In the genomic region with DNA sequence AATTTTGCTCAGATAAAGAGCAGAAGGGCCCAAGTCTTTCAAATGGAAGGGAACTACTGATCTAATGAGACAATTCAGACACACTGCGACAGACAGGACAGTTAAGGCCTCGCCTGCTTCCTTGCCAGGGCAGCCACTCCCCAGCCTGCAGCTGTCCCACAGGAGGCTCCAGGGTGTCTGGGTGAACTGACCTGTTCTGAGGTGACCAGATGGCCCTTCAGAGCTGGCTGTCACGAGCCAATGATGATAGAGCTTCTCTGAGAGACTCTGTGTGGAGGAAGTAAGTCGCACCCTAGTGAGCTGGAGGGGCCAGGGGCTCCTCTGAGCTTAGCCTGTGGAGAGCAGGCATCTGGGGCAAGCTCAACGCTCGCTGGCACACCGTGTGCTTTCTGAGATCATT, we compare ENCODE assay signal across 18 mouse cellular contexts.
A peak's percentile ranks its signal among the peaks of the same experiment; 100 is the strongest.
DNase-seq lines count a peak whose midpoint lies in the region; ATAC-seq and TF ChIP-seq lines count a peak whose summit lies in the region.
"Had no signal": no experiment of that assay in that cellular context is flagged by ENCODE, and none has a peak within 500 bp of the region (broad histone marks: within the 10 kb centered on the region; RNA-seq: fewer than 3 reads in every experiment).

No protein-coding gene starts in this region.

- peaks cover 12% of the 10 kb centered on the region; the same call in 1 of the 2 replicates for H3K9me3 ChIP-seq in forebrain, embryonic 10.5 days
- H3K9me3 ChIP-seq in forebrain, embryonic 11.5 days (ENCODE audit: control insufficient read depth, low read length) = peaks cover 4% of the 10 kb centered on the region; the same call in 1 of the 2 replicates
- peaks cover 9% of the 10 kb centered on the region; the same call in 1 of the 2 replicates for H3K9me3 ChIP-seq in midbrain, embryonic 10.5 days (replicated peaks)
- H3K9me3 ChIP-seq in midbrain, postnatal 0 days (ENCODE audit: low read length) = no peaks in the 10 kb centered on the region
- 0 out of 2 replicates have a peak, but pooled peaks cover 4% of the 10 kb centered on the region for H3K9me3 ChIP-seq in limb, embryonic 13.5 days
- H3K9me3 ChIP-seq in neural tube, embryonic 15.5 days (replicated peaks) = no peaks in the 10 kb centered on the region
- H3K9me3 ChIP-seq: liver, embryonic 15.5 days had no signal

- no peak for TF ChIP-seq CTCF in midbrain, postnatal 0 days (IDR thresholded peaks at IDR 0.05)

- H3K27ac ChIP-seq in forebrain, embryonic 10.5 days = peak overlapping the region; percentile 60; the same call in 1 of the 2 replicates
- H3K27ac ChIP-seq in forebrain, embryonic 11.5 days (ENCODE audit: low read depth, low read length) = no peak overlapping the region
- H3K27ac ChIP-seq in midbrain, embryonic 10.5 days (replicated peaks) = 0 out of 2 replicates have a peak overlapping the region, but pooled peaks have one; percentile 28
- H3K27ac ChIP-seq in midbrain, postnatal 0 days (ENCODE audit: low read depth, low read length) = no peak overlapping the region
- H3K27ac ChIP-seq in limb, embryonic 13.5 days = no peak overlapping the region
- H3K27ac ChIP-seq in neural tube, embryonic 15.5 days (replicated peaks) = peak overlapping the region; percentile 46; the same call in 1 of the 2 replicates
- H3K27ac ChIP-seq: heart, embryonic 13.5 days; limb, embryonic 12.5 days; liver, embryonic 15.5 days had no signal

- WGBS in forebrain, embryonic 10.5 days = 48% methylated on average over 7 of the region's 7 CpGs
- WGBS in forebrain, embryonic 11.5 days = 48% methylated on average over 7 of the region's 7 CpGs
- 46% methylated on average over 7 of the region's 7 CpGs for WGBS in midbrain, embryonic 10.5 days
- 37% methylated on average over 7 of the region's 7 CpGs for WGBS in midbrain, postnatal 0 days
- WGBS in limb, embryonic 13.5 days = 14% methylated on average over 7 of the region's 7 CpGs
- WGBS in neural tube, embryonic 15.5 days = 25% methylated on average over 7 of the region's 7 CpGs

- H3K4me2 ChIP-seq in forebrain, embryonic 11.5 days (ENCODE audit: low read depth, low read length, severe bottlenecking) = no peak overlapping the region
- H3K4me2 ChIP-seq in midbrain, postnatal 0 days (ENCODE audit: low read depth, low read length, poor library complexity, severe bottlenecking) = no peak overlapping the region
- no peak overlapping the region for H3K4me2 ChIP-seq in limb, embryonic 13.5 days (replicated peaks)
- H3K4me2 ChIP-seq in neural tube, embryonic 15.5 days = no peak overlapping the region
- H3K4me2 ChIP-seq: heart, embryonic 13.5 days; limb, embryonic 12.5 days; liver, embryonic 15.5 days had no signal

- no peak for DNase-seq in forebrain, embryonic 10.5 days (ENCODE audit: extremely low spot score, low spot score)
- no peak for DNase-seq in forebrain, embryonic 11.5 days (ENCODE audit: low spot score)
- DNase-seq in midbrain, embryonic 10.5 days (ENCODE audit: low spot score) = no peak
- DNase-seq in midbrain, postnatal 0 days (ENCODE audit: low spot score) = no peak
- DNase-seq in cerebellum, adult 11-12 months = no peak
- no peak for DNase-seq in heart, postnatal 4 days
- DNase-seq: adrenal gland, adult 8-10 months; cerebellum, postnatal 25 days; heart, adult 11 months; kidney, adult 2 months; lung, postnatal 10 days; right cerebral cortex, postnatal 4 days had no signal

- ATAC-seq in forebrain, embryonic 11.5 days (replicated peaks; ENCODE audit: low FRiP score) = no peak
- ATAC-seq in midbrain, postnatal 0 days (ENCODE audit: low FRiP score) = no peak
- no peak for ATAC-seq in limb, embryonic 13.5 days (ENCODE audit: low FRiP score, low read depth)
- ATAC-seq in neural tube, embryonic 15.5 days (ENCODE audit: low FRiP score) = no peak

- no peaks in the 10 kb centered on the region for H3K36me3 ChIP-seq in forebrain, embryonic 10.5 days (replicated peaks)
- H3K36me3 ChIP-seq in forebrain, embryonic 11.5 days (ENCODE audit: control insufficient read depth, insufficient read depth, low read length) = no peaks in the 10 kb centered on the region
- H3K36me3 ChIP-seq in midbrain, embryonic 10.5 days = no peaks in the 10 kb centered on the region
- no peaks in the 10 kb centered on the region; the same call in 1 of the 2 replicates for H3K36me3 ChIP-seq in midbrain, postnatal 0 days (ENCODE audit: insufficient read depth, low read length)
- H3K36me3 ChIP-seq in limb, embryonic 13.5 days = no peaks in the 10 kb centered on the region
- no peaks in the 10 kb centered on the region for H3K36me3 ChIP-seq in neural tube, embryonic 15.5 days
- H3K36me3 ChIP-seq: heart, embryonic 13.5 days; limb, embryonic 12.5 days; liver, embryonic 15.5 days had no signal

- H3K4me3 ChIP-seq in forebrain, embryonic 10.5 days = no peak overlapping the region
- no peak overlapping the region for H3K4me3 ChIP-seq in forebrain, embryonic 11.5 days (ENCODE audit: low read depth, low read length)
- no peak overlapping the region for H3K4me3 ChIP-seq in midbrain, embryonic 10.5 days
- no peak overlapping the region for H3K4me3 ChIP-seq in midbrain, postnatal 0 days (ENCODE audit: low read depth, low read length)
- H3K4me3 ChIP-seq in limb, embryonic 13.5 days = no peak overlapping the region
- H3K4me3 ChIP-seq in neural tube, embryonic 15.5 days (replicated peaks) = no peak overlapping the region
- H3K4me3 ChIP-seq: heart, embryonic 13.5 days; limb, embryonic 12.5 days; liver, embryonic 15.5 days had no signal

- no peak overlapping the region for H3K9ac ChIP-seq in forebrain, embryonic 11.5 days (ENCODE audit: low read length)
- no peak overlapping the region for H3K9ac ChIP-seq in midbrain, postnatal 0 days (replicated peaks; ENCODE audit: low read length, poor library complexity, severe bottlenecking)
- peak overlapping the region; percentile 8 for H3K9ac ChIP-seq in limb, embryonic 13.5 days
- no peak overlapping the region for H3K9ac ChIP-seq in neural tube, embryonic 15.5 days (replicated peaks)
- H3K9ac ChIP-seq: heart, embryonic 13.5 days; limb, embryonic 12.5 days; liver, embryonic 15.5 days had no signal

- no peaks in the 10 kb centered on the region for H3K27me3 ChIP-seq in forebrain, embryonic 10.5 days (ENCODE audit: poor library complexity, severe bottlenecking)
- no peaks in the 10 kb centered on the region for H3K27me3 ChIP-seq in forebrain, embryonic 11.5 days (ENCODE audit: control insufficient read depth, insufficient read depth, low read length)
- H3K27me3 ChIP-seq in midbrain, embryonic 10.5 days (ENCODE audit: low read depth, poor library complexity, severe bottlenecking) = no peaks in the 10 kb centered on the region
- no peaks in the 10 kb centered on the region for H3K27me3 ChIP-seq in midbrain, postnatal 0 days (ENCODE audit: insufficient read depth, low read length)
- no peaks in the 10 kb centered on the region for H3K27me3 ChIP-seq in limb, embryonic 13.5 days
- H3K27me3 ChIP-seq in neural tube, embryonic 15.5 days (replicated peaks) = no peaks in the 10 kb centered on the region
- H3K27me3 ChIP-seq: CH12.LX; heart, embryonic 13.5 days; limb, embryonic 12.5 days had no signal

- H3K4me1 ChIP-seq in forebrain, embryonic 10.5 days = peaks cover 31% of the 10 kb centered on the region
- H3K4me1 ChIP-seq in forebrain, embryonic 11.5 days (replicated peaks; ENCODE audit: control insufficient read depth, insufficient read depth, low read length) = peaks cover 3% of the 10 kb centered on the region; the same call in 1 of the 2 replicates
- H3K4me1 ChIP-seq in midbrain, embryonic 10.5 days = peaks cover 36% of the 10 kb centered on the region
- H3K4me1 ChIP-seq in midbrain, postnatal 0 days (ENCODE audit: insufficient read depth, low read length) = peaks cover 17% of the 10 kb centered on the region
- peaks cover 18% of the 10 kb centered on the region for H3K4me1 ChIP-seq in limb, embryonic 13.5 days
- peaks cover 26% of the 10 kb centered on the region for H3K4me1 ChIP-seq in neural tube, embryonic 15.5 days
- H3K4me1 ChIP-seq: liver, embryonic 15.5 days had no signal

Comparison
In these comparisons a context has a peak if more than half of its experiments do, and no peak if none do; other contexts are left out.
1. H3K27ac ChIP-seq: peak in forebrain, embryonic 10.5 days (single experiment), midbrain, embryonic 10.5 days (single experiment) and neural tube, embryonic 15.5 days (single experiment); none in forebrain, embryonic 11.5 days (single experiment), midbrain, postnatal 0 days (single experiment) and limb, embryonic 13.5 days (single experiment).